Mouse (Mus musculus): ENCODE data around the gene AC131692.1. TPM values are rescaled to one million over a fixed set of nuclear protein-coding genes. Genes with fewer than 3 reads are reported as not detected.
A peak's percentile ranks its signal among the peaks of the same experiment; 100 is the strongest.
"Not testable (repeated sequence)": the region's sequence is repeated elsewhere in the genome, so short reads cannot be mapped to it uniquely, and the experiment has no call there.

Gene AC131692.1
- polyA plus RNA-seq, 1 experiment: 0.68 TPM

- TF ChIP-seq POLR2A (IDR thresholded peaks at IDR 0.05; ENCODE audit: low read depth, low read length): no peak
- no peak for TF ChIP-seq CTCF (IDR thresholded peaks at IDR 0.05; ENCODE audit: borderline replicate concordance, insufficient read depth, low read length)
- Histone ChIP-seq H3K27ac (ENCODE audit: insufficient read depth, low read length) (peak overlapping the region; percentile 54), H3K4me1 (ENCODE audit: control insufficient read depth, insufficient read depth, low read length) (no peaks in the 10 kb centered on the region), H3K4me3 (ENCODE audit: insufficient read depth, low read length) (peak overlapping the region; percentile 61)
These were observed 32.8 kb downstream of the AC131692.1 start for GRCm38 (mm10) chr19:6126789-6127580.

- peak within 1 kb of the TSS; percentile 61 for H3K4me3 ChIP-seq (ENCODE audit: insufficient read depth, low read length)
- H3K27ac ChIP-seq (ENCODE audit: insufficient read depth, low read length): peak within 1 kb of the TSS; percentile 72
- TF ChIP-seq POLR2A (IDR thresholded peaks at IDR 0.05; ENCODE audit: low read depth, low read length): peak; percentile 72
- TF ChIP-seq CTCF (IDR thresholded peaks at IDR 0.05; ENCODE audit: borderline replicate concordance, insufficient read depth, low read length): no peak
- no peaks in the 10 kb centered on the region for H3K4me1 ChIP-seq (ENCODE audit: control insufficient read depth, insufficient read depth, low read length)
These were observed 33.6 kb downstream of the AC131692.1 start, which contains the start of gene Snx15 for GRCm38 (mm10) chr19:6127760-6128341. Gene Snx15, minus strand, starts transcription at chr19:6128304.

GRCm38 (mm10) chr19:6130414-6131128, 36.4 kb downstream of the AC131692.1 start:
- H3K4me3 ChIP-seq (ENCODE audit: insufficient read depth, low read length); H3K4me1 ChIP-seq (ENCODE audit: control insufficient read depth, insufficient read depth, low read length); H3K27ac ChIP-seq (ENCODE audit: insufficient read depth, low read length): not testable (repeated sequence)

GRCm38 (mm10) chr19:6132171-6132827, 38.1 kb downstream of the AC131692.1 start:
- Histone ChIP-seq H3K4me1 (ENCODE audit: control insufficient read depth, insufficient read depth, low read length) (peaks cover 9% of the 10 kb centered on the region), H3K27ac (ENCODE audit: insufficient read depth, low read length) (no peak overlapping the region), H3K4me3 (ENCODE audit: insufficient read depth, low read length) (no peak overlapping the region)
- TF ChIP-seq POLR2A (IDR thresholded peaks at IDR 0.05; ENCODE audit: low read depth, low read length): no peak
- TF ChIP-seq CTCF (IDR thresholded peaks at IDR 0.05; ENCODE audit: borderline replicate concordance, insufficient read depth, low read length): no peak

GRCm38 (mm10) chr19:6133197-6133596, 39.0 kb downstream of the AC131692.1 start:
- H3K27ac ChIP-seq (ENCODE audit: insufficient read depth, low read length); H3K4me3 ChIP-seq (ENCODE audit: insufficient read depth, low read length); H3K4me1 ChIP-seq (ENCODE audit: control insufficient read depth, insufficient read depth, low read length): not testable (repeated sequence)

GRCm38 (mm10) chr19:6136397-6136796, 42.2 kb downstream of the AC131692.1 start:
- TF ChIP-seq CTCF (IDR thresholded peaks at IDR 0.05; ENCODE audit: borderline replicate concordance, insufficient read depth, low read length): no peak
- no peak for TF ChIP-seq POLR2A (IDR thresholded peaks at IDR 0.05; ENCODE audit: low read depth, low read length)
- Histone ChIP-seq H3K27ac (ENCODE audit: insufficient read depth, low read length) (peak overlapping the region; percentile 95), H3K4me3 (ENCODE audit: insufficient read depth, low read length) (no peak overlapping the region), H3K4me1 (ENCODE audit: control insufficient read depth, insufficient read depth, low read length) (peaks cover 9% of the 10 kb centered on the region)

- H3K27ac ChIP-seq (ENCODE audit: insufficient read depth, low read length): no peak overlapping the region
These were observed 45.5 kb downstream of the AC131692.1 start for GRCm38 (mm10) chr19:6139701-6140100.

GRCm38 (mm10) chr19:6140374-6140677, 46.1 kb downstream of the AC131692.1 start:
- peaks cover 9% of the 10 kb centered on the region for H3K4me1 ChIP-seq (ENCODE audit: control insufficient read depth, insufficient read depth, low read length)
- H3K27ac ChIP-seq (ENCODE audit: insufficient read depth, low read length): peak overlapping the region; percentile 93
- H3K4me3 ChIP-seq (ENCODE audit: insufficient read depth, low read length): peak overlapping the region; percentile 51
- TF ChIP-seq CTCF (IDR thresholded peaks at IDR 0.05; ENCODE audit: borderline replicate concordance, insufficient read depth, low read length): no peak
- no peak; the same call in 1 of the 2 replicates for TF ChIP-seq POLR2A (IDR thresholded peaks at IDR 0.05; ENCODE audit: low read depth, low read length)

More at GRCm38 (mm10) chr19:6139701-6140100, 45.5 kb downstream of the AC131692.1 start:
- peaks cover 9% of the 10 kb centered on the region for H3K4me1 ChIP-seq (ENCODE audit: control insufficient read depth, insufficient read depth, low read length)
- no peak overlapping the region for H3K4me3 ChIP-seq (ENCODE audit: insufficient read depth, low read length)
- no peak for TF ChIP-seq CTCF (IDR thresholded peaks at IDR 0.05; ENCODE audit: borderline replicate concordance, insufficient read depth, low read length)
- no peak for TF ChIP-seq POLR2A (IDR thresholded peaks at IDR 0.05; ENCODE audit: low read depth, low read length)

- TF ChIP-seq POLR2A (IDR thresholded peaks at IDR 0.05; ENCODE audit: low read depth, low read length): peak; percentile 60
- peak; percentile 76 for TF ChIP-seq CTCF (IDR thresholded peaks at IDR 0.05; ENCODE audit: borderline replicate concordance, insufficient read depth, low read length)
- Histone ChIP-seq H3K4me1 (ENCODE audit: control insufficient read depth, insufficient read depth, low read length) (peaks cover 7% of the 10 kb centered on the region), H3K4me3 (ENCODE audit: insufficient read depth, low read length) (peak within 1 kb of the TSS; percentile 51), H3K27ac (ENCODE audit: insufficient read depth, low read length) (peak within 1 kb of the TSS; percentile 93)
These were observed 46.6 kb downstream of the AC131692.1 start, which contains the start of gene Batf2 for GRCm38 (mm10) chr19:6140678-6141393. Gene Batf2, plus strand, starts transcription at chr19:6140983.
